Mouse (Mus musculus) retina, embryonic 14.5 days (tissue): ENCODE results near the gene Osgin1.

ENCODE experiments used
- DNase-seq: peaks from one replicate; pipeline ENCODE4 v3.0.0-alpha.2; 2015; ENCODE audit warnings: low spot score

The Osgin1 gene

DNA sequence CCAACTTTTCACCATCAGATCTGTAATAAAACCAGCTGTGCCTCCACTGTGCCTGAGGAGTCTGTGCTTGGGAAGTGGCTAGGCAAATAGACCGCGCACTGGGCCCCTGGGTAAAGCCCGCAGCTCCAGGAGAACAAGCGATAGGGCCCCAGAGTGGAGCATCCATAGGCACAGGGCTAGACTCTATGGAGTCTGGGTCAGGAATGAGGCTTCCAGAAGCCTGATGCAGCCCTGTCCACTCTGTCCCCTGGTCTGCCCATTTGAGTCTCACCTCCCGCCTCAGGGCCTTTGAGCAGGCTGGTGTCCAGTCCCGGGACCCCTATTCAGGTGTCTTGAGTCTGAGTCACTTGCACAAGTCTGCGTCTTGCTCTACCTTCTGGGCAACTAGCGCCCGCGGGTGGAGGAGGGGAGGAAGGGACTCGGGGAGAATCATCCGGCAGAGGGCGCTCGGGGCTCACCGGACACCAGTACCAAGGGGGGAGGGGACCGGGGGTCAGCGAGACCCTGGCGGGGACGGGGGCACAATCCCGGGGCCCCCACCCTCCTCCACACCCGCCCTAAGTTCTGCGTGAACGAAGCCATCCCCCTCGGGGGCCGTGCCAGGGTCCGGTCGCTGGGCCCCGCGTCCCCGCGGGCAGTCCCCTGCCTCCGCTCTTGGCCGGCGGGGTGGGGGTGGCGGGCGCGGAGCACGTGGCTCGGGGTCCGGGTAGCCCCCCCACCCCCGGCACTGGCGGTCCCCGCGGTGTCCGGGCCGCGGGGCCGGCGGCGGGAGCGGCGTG, 12.5 kb downstream of the Osgin1 start, which contains the start of gene Necab2:
Gene Necab2 (plus strand): TSS at position 509 of the 779 bp plus-strand sequence.
- peak; percentile 95 for DNase-seq

DNA sequence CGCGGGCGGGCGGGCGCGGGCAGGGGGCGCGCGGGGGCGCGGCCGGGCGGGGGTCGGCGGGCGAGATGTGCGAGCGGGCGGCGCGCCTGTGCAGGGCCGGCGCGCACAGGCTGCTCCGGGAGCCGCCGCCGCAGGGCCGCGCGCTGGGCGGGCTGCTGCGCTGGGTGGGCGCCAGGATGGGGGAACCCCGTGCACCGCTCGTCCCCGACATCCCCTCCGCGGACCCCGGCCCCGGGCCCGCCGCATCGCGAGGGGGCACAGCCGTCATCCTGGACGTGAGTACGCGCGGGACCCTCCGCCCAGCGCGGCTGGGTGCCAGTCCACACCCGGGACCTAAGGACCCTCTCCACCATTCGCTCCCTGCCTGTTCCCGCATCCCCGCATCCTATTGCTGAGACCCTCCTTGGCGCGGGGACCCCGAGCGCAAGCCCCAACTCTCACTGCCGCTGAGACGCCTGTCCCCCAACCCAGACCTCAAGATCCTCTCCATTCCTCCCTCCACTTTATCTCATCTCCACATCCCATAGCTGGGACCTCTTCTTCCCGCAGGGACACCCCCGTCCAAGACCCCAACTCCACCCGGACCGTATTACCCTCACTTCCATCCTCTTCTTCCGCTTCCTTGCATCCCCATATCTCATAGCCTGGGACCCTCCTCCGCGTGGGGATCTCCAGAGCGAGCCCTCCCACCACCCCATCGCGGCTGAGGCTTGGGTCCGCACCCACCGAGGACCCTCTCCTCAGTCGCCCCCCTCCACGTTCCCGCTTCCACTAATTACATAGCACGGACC, 13.3 kb downstream of the Osgin1 start:
- peak; percentile 27 for DNase-seq

DNA sequence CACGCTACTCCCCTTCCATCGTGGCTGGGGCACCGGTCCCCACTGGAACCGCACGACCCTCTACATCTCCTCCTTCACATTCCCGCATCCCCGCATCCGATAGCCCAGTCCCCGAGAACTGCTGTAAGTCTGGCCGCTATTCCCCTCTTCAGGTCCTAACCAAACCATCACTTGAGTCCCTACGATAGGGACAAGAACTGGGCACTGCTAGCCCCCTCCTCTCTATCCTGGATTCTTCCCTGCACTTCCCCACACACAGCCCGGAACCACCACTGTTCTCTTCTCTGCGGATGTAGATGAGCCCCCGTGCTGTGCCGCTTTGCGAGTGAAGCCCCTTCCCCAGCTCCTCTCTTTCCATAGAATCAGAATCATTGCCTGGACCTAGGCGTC, 13.9 kb downstream of the Osgin1 start:
- no peak for DNase-seq

DNA sequence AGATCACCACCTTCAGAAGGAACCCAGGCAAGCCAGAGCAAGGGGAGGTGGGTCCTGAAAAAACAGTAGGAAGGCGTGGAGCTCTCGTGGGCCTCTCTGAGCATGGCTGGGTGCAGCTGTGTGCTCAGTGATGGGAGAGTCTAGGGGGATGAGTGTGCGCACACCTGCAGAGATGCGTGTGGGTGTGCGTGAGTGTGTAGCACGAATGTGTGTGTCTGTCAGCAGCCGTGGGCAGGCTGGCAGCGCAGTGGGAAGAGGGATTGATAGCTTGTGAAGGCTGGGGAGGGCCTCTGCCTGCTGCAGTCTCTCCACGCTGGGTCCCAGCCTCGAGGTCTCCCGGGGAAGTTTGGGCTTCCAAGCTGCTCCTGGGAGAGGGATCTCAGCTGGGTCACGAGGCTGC, 15.7 kb downstream of the Osgin1 start:
- DNase-seq, result no peak

DNA sequence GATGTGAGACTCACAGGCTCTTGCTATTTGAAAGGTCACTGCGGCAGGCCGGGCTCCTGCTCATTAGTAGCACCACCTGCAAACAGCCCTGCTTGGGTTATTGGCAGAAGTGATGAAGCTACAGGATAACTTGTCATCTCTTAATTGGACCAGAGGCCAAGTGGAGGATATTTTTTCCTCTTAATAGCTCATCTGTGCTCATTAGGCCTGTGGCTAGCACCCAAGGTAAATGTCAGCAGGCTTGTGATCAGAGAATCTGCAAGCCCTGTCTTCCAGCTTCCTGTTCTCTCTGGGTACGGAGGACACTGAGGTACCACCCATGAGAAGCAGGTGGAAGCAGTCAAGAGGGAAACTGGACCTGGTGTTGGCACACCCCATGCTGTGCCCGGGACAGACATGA, 17.2 kb downstream of the Osgin1 start:
- no peak for DNase-seq

DNA sequence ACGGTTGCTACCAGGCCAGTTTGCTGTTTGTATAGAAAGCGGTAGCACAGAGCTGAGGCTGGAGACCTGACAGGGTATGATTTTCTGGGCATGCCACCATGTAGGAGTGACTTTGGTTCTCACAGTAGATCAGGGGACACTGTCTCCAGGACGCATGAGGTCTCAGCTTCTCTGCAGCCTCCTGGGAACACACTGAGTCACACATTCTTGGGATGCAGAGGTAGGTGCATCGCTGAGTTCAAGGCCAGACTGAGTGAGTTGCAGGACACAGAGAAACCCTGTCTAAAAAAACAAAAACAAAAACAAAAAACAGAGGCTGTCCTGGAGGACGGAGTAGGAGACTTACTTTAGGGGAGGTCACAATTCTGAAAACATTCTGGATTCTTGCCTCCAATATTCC, 19.0 kb downstream of the Osgin1 start:
- no peak for DNase-seq

DNA sequence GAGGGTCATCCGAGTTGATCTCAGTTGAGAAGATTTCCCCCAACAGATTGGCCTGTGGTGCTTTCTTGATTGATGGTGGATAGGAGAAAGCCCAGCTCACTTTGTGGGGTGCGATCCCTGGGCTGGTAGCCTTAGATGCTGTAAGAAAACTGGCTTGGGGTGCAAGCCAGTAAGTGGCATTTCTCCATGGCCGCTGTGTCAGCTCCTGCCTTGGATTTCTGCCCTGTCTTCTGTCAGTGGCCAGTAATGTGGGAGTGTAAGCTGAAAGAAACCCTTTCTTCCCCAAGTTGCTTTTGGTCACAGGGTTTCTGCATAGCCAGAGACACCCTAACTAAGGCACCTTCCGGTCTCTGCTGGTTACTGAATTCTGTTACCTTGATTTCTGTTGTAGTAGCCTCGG, 22.1 kb downstream of the Osgin1 start:
- no peak for DNase-seq

DNA sequence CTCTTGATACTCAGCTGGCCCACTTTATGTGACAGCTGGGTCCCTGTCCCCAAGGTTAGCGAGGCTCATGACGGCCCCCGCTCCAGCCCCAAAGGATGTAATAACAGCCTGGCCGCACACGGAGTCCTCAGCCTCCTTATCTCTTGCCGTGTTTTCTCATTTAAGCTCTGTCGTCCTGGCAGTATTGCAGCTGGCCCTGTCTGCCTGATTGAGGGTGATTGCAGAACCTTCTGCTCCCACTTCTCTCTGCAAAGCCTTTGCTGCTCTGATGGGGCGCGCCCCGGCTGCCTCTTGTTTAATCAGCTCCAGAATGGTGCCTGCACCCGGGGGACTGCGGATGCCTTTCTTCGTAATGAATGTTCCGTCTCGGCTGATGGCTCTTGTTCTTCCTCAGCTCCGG, 25.8 kb downstream of the Osgin1 start:
- no peak for DNase-seq

DNA sequence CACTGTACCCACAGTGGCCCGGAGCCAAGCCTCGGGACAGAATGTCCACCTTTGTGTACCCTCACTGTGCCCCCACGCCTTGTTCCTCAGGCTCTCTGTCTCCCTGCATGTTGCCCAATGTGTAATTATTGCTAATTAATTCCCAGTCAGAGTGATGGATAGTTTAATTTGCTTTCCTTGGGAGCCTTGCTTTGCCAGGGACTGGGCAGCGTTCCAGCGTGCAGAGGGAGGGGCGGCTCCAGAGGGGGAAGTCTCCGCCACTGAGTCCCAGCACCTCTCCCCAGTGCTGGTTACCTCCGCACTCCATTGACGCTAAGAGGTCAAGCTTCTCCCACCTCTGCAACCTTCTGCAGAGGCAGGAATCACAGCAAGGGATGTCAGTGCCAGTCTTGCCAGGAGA, 27.4 kb downstream of the Osgin1 start:
- no peak for DNase-seq

DNA sequence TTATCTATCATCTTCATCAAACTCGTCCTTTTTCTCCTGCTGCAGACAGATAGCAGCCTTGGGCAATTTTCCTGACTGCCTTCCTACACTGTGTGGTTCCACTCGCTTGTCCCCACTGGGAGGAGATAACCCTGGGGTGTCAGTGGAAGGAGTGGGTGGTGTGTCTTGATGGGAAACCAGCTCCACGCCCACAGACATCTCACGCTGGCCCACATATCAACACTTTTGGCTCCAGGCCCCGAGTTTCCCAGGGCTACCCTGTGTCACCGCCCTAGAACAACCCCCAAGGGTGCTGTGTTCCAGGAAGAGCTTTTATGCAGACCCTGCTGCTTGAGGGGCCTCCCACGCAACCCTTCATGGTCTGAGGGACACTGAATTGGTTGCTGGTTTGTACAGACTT, 29.8 kb downstream of the Osgin1 start:
- peak; percentile 28 for DNase-seq

DNA sequence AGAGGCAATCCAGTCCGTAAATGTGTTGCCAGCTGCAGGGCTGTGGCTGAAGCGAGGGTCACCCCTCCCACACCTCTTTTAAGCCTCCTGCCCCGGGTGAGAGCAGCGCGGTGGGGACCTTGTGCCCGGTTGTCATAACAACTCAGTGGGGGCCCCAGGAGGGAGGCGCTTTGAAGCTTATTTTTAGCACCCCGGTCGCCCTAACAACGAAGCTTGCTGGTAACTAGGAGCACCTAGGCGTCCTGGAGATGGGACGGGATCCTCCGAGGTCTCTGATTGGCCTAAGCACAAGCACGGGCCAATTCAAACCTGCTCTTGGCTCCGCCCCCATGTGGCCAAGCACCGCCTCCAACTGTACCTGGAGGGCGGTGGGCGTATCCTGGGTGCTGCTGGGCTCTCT, 32.2 kb downstream of the Osgin1 start:
- DNase-seq, result peak; percentile 55

DNA sequence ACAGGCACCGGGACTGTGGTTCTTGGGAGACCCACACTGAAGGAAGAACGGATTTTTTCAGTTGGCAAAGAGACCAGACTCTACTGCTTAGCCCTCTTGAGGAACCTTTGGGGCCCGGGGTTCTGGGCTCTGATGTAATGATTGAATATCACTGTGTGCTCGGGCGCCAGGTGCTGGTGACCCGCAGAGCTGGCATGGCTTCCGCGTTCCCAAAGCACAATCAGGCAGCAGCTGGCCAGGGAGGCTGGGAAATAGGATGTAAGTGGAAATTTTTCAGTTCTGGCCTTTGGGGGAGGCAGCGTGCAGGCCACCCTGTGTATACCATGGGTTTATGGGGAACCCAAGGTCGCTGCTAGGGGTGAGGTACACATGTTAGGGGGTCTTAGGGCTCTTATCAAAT, 32.9 kb downstream of the Osgin1 start:
- no peak for DNase-seq

DNA sequence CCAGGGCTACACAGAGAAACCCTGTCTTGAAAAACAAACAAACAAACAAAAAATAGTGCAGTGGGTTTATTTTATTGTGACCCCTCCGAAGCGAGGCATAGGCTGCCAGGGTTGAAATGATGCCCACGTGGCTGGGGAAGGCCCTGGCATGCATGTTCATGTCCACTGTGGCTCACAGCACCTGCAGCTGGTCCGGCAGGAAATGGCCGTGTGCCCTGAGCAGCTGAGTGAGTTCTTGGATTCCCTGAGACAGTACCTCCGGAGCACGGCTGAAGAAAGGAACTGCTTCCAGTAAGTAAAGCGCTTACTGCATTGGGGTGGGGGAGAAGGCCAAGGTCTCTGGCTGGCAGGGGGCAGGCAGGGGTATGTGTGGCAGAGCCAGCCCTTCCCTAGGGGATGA, 34.2 kb downstream of the Osgin1 start:
- DNase-seq, result no peak

DNA sequence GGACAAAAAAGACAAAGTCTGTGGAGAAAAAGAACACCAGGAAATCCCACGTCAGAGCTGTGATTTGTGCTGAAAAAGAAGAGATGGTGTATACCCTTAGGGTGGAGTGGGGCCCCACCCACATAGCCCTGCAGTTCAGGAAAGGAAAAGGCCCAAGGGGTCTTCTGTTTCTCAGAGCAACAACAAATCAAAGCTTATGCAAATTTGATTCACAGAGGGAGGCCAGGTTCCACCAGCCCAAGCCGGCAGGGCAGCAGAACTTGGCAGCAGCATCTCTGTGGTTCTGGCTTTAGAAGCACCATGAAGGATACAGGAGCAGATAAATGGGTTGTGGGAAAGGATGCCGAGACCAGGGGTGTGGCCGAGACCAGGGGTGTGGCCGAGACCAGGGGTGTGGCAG, 44.8 kb downstream of the Osgin1 start:
- no peak for DNase-seq

DNA sequence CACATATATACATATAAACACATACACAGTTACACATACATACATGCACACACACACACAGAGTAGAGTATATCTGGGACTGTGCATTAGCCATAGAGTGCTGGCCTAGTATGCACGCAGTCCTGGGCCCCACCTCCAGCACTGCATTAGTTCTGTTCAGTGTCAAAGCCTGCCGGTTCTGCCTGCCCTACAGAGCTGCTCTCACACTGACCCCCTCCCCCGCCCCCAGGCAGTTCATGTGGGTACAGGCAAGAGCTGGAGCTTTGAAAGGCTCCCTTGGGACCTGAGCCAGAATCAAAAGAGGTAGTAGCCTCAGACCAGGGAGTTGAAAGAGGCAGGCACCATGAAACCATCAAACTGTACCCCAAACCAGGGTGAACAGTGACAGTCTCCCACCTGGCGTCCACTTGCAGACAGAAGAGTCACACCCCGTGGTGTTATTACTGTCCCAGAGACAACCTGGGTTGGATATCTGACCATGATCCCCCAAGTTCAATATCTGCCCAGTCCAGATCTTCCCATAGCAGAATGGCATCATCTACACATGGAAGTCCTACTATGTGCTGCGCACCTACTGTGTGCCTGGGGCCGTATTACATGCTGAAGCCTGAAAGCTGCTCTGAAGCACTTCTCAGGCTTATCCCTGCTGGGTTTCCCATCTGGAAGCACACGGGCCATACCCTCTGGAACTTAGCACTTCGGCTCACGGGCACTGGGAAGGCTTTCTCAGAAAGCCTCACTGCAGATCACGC, 50.4 kb downstream of the Osgin1 start:
- no peak for DNase-seq

DNA sequence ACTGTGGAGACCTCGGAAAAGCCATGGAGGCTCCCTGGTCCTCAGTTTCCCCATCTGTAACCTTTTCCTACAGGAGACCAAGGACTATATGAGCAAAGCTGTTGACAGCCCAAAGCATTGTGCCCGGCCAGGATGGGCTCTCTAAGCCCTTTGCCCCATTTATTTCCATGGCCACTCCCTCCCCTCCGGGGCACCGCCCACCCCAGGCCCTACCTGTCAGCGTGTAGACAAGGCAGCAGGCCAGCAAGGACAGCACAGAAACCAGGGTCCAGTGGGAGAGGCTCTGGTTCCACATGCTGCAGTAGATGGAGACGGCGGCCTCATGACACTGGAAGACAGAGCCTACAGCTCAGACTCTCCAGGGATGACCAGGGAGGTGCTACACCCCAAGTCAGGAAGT, 53.2 kb downstream of the Osgin1 start:
- DNase-seq, result no peak
